Mouse (Mus musculus) stomach, embryonic 16.5 days (tissue): Measurements from ENCODE around the gene Gm21905. TPM values are rescaled to one million over a fixed set of nuclear protein-coding genes. Genes with fewer than 3 reads are reported as not detected.
A peak's percentile ranks its signal among the peaks of the same experiment; 100 is the strongest.

Experiments used
- ATAC-seq: fragments of 200-750 bp; cut with Nextera tagmentation; 2 replicates; pipeline ENCODE4 v1.8.0; 2017; ENCODE audit warnings: moderate number of reproducible peaks, moderate TSS enrichment; ENCODE audit not compliant: insufficient read depth, low FRiP score
- H3K27ac ChIP-seq: fragments of 300-500 bp; sonication (generic); 2 replicates; pipeline ENCODE4 v1.5.1; 2014; ENCODE audit warnings: low read length
- H3K27me3 ChIP-seq: fragments of 300-500 bp; sonication (generic); 2 replicates; pipeline ENCODE4 v1.6.1; 2014; ENCODE audit warnings: low read length, control low read depth, mixed read lengths; ENCODE audit not compliant: control insufficient read depth, insufficient read depth
- H3K36me3 ChIP-seq: fragments of 300-500 bp; sonication (generic); 2 replicates; pipeline ENCODE4 v1.6.1; 2014; ENCODE audit warnings: low read length; ENCODE audit not compliant: control insufficient read depth, insufficient read depth
- H3K4me1 ChIP-seq: fragments of 300-500 bp; sonication (generic); 2 replicates; pipeline ENCODE4 v1.6.1; 2014; ENCODE audit warnings: low read length, control low read depth, mixed read lengths; ENCODE audit not compliant: control insufficient read depth, insufficient read depth
- H3K4me2 ChIP-seq: fragments of 300-500 bp; sonication (generic); 2 replicates; pipeline ENCODE4 v1.6.1; 2014; ENCODE audit warnings: low read depth, low read length, mixed read lengths
- H3K4me3 ChIP-seq: fragments of 300-500 bp; sonication (generic); replicated peaks from 2 replicates; pipeline ENCODE4 v1.5.1; 2014; ENCODE audit warnings: mild to moderate bottlenecking, low read length
- H3K9ac ChIP-seq: fragments of 300-500 bp; sonication (generic); 2 replicates; pipeline ENCODE4 v1.6.1; 2014; ENCODE audit warnings: low read length
- H3K9me3 ChIP-seq: fragments of 300-500 bp; sonication (generic); replicated peaks from 2 replicates; pipeline ENCODE4 v1.6.1; 2016; ENCODE audit warnings: low read length, control low read depth; ENCODE audit not compliant: control insufficient read depth
- WGBS: fragments of 180-500 bp; shearing (Covaris S2); extraction: QIAGEN DNeasy Blood & Tissue Kit; methylation state at CpG from one replicate; pipeline ENCODE4 v1.1.7; 2014; 5-methylcytosine and 5-hydroxymethylcytosine counted together
- polyA plus RNA-seq: library from polyadenylated mRNA; unstranded; fragments of >200 nt; fragmentation: Nextera tagmentation; extraction: Ambion mirVana; gene quantifications from 2 replicates; pipeline ENCODE4 v1.2.1, GENCODE M21; 2015

Gene Gm21905
- polyA plus RNA-seq, result not detected in 2 replicates

- no peak for ATAC-seq
These were observed at the start of gene Gm21905 for GRCm38 (mm10) chr5:67946321-67946720. Gene Gm21905, minus strand, starts transcription at chr5:67946421.

DNA sequence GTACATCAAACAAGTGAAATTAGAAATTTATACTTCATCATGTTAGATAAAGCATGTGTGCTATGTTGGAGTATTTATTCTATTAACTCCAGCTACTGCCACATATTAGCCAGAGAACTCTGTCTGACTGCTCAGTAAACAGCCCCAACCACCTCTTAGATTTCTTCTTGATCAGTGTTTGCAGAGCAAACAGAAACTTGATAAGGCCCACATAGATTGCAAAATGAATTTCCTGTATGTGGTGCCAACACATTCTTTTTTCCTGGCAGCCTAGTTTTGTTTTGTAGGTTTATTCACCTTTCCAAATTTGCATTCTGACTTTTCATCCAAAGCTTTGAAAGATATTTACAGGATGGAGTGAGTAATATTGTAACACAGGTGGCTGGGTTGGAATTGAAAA, 44.2 kb upstream of the Gm21905 start:
- Histone ChIP-seq H3K4me1 (no peaks in the 10 kb centered on the region), H3K27ac (no peak overlapping the region), H3K27me3 (no peaks in the 10 kb centered on the region), H3K4me3 (no peak overlapping the region), H3K4me2 (no peak overlapping the region), H3K36me3 (no peaks in the 10 kb centered on the region), H3K9ac (no peak overlapping the region), H3K9me3 (no peaks in the 10 kb centered on the region)
- ATAC-seq, result peak; percentile 87

More at GRCm38 (mm10) chr5:67946321-67946720, at the start of gene Gm21905:
- Histone ChIP-seq H3K27me3 (no peaks in the 10 kb centered on the region), H3K36me3 (no peaks in the 10 kb centered on the region), H3K9me3 (0 out of 2 replicates have a peak, but pooled peaks cover 4% of the 10 kb centered on the region), H3K27ac (no peak within 1 kb of the TSS), H3K9ac (no peak within 1 kb of the TSS), H3K4me2 (no peak within 1 kb of the TSS), H3K4me3 (no peak within 1 kb of the TSS), H3K4me1 (no peaks in the 10 kb centered on the region)
- 68% methylated on average over 5 of the region's 5 CpGs for WGBS

DNA sequence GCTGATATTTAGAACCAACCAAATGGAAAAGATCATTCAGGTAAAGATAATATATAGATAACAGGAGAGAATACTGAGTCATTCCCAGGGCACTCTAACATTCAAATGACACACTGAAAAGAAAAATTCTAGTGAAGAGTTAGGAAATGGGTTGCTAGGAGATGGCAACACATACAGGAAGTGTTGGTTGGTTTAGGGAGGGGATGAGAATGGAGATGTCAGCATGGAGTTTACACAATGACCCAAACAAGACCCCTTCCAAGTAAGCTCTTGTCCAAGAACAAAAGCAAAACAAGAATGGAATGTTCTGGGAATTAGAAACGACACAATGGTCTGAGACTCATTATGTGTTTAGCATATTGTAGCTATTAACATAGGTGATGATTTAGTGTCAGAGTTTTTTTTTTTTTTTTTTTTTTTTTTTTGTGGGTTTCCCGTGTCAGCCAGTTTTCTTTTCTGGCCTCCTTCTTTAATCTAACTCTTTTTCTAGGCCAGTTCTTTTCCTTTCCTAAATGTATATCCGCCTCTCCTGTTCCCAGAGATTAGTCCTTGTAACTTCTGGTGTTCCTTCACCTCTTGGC, 35.8 kb upstream of the Gm21905 start:
- 60% methylated on average over 3 of the region's 3 CpGs for WGBS

GRCm38 (mm10) chr5:67969536-67969935, 23.3 kb upstream of the Gm21905 start:
- H3K9me3 ChIP-seq, result no peaks in the 10 kb centered on the region
- ATAC-seq, result no peak
- 80% methylated on average over 7 of the region's 7 CpGs for WGBS

More for the DNA sequence above, 35.8 kb upstream of the Gm21905 start:
- no peak overlapping the region for H3K27ac ChIP-seq
- ATAC-seq, result no peak
- no peaks in the 10 kb centered on the region for H3K9me3 ChIP-seq
- no peaks in the 10 kb centered on the region for H3K4me1 ChIP-seq
- no peak overlapping the region for H3K4me3 ChIP-seq
- no peaks in the 10 kb centered on the region for H3K36me3 ChIP-seq
- H3K4me2 ChIP-seq, result no peak overlapping the region
- no peaks in the 10 kb centered on the region for H3K27me3 ChIP-seq
- H3K9ac ChIP-seq, result no peak overlapping the region

GRCm38 (mm10) chr5:67961708-67962629, 15.7 kb upstream of the Gm21905 start:
- Histone ChIP-seq H3K4me1 (no peaks in the 10 kb centered on the region), H3K36me3 (no peaks in the 10 kb centered on the region), H3K9ac (no peak overlapping the region), H3K27ac (no peak overlapping the region), H3K27me3 (no peaks in the 10 kb centered on the region), H3K4me3 (no peak overlapping the region), H3K9me3 (no peaks in the 10 kb centered on the region), H3K4me2 (no peak overlapping the region)
- no peak for ATAC-seq
- WGBS, result 71% methylated on average over 7 of the region's 7 CpGs

More at GRCm38 (mm10) chr5:67969536-67969935, 23.3 kb upstream of the Gm21905 start:
- Histone ChIP-seq H3K4me3 (no peak overlapping the region), H3K27ac (no peak overlapping the region), H3K4me1 (no peaks in the 10 kb centered on the region), H3K36me3 (no peaks in the 10 kb centered on the region), H3K27me3 (no peaks in the 10 kb centered on the region), H3K4me2 (no peak overlapping the region), H3K9ac (no peak overlapping the region)

GRCm38 (mm10) chr5:67955486-67955885, 9.3 kb upstream of the Gm21905 start:
- Histone ChIP-seq H3K27ac (no peak overlapping the region), H3K4me1 (no peaks in the 10 kb centered on the region), H3K9me3 (no peaks in the 10 kb centered on the region), H3K9ac (no peak overlapping the region), H3K4me3 (no peak overlapping the region), H3K36me3 (no peaks in the 10 kb centered on the region), H3K27me3 (no peaks in the 10 kb centered on the region), H3K4me2 (no peak overlapping the region)
- WGBS, result 68% methylated on average over 7 of the region's 7 CpGs
- ATAC-seq, result no peak

DNA sequence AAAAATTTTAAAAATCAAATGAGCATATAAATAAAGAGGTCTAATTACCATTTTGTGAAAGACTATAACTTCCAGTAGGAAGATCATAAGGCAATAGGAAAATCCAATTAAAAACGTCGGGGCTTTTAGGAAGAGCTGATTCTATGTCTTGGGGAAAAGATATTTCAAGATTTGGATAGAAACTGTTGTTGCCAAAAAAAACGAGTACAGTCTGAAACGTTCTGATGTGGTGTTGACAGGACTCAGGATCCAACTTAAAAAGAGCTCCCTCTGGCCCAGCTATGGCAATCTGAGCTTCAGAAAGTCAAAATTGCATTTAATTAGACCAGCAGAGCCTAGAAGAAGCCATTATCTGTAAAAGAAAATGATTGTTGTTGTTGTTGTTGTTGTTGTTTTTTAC, 7.9 kb upstream of the Gm21905 start:
- ATAC-seq, result no peak
- Histone ChIP-seq H3K27me3 (no peaks in the 10 kb centered on the region), H3K27ac (no peak overlapping the region), H3K9me3 (no peaks in the 10 kb centered on the region), H3K4me2 (no peak overlapping the region), H3K36me3 (no peaks in the 10 kb centered on the region), H3K4me1 (no peaks in the 10 kb centered on the region), H3K4me3 (no peak overlapping the region), H3K9ac (no peak overlapping the region)
- WGBS, result 78% methylated on average over 4 of the region's 4 CpGs

DNA sequence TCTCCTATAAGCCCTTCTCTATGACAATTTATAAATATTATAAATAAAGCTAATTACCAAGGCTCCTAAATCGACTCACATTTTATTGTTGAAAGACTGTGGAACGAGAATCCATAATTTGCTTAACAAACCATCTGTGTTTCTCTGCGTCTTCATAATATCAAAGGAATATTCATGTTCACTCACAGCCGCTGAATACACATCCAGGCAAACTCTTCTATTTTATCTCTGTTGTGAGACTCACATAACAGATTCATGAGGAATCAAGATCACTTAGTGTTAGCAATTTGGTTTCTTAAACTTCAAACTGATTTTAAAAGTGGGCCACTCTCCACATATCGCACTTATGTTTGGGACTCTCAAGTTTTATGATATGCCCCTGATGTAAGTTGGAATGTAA, 1.9 kb upstream of the Gm21905 start:
- Histone ChIP-seq H3K4me1 (no peaks in the 10 kb centered on the region), H3K36me3 (no peaks in the 10 kb centered on the region), H3K4me2 (no peak overlapping the region), H3K9ac (no peak overlapping the region), H3K27ac (no peak overlapping the region), H3K4me3 (no peak overlapping the region), H3K9me3 (0 out of 2 replicates have a peak, but pooled peaks cover 4% of the 10 kb centered on the region), H3K27me3 (no peaks in the 10 kb centered on the region)
- ATAC-seq, result no peak
- WGBS, result 82% methylated on average over 5 of the region's 5 CpGs

DNA sequence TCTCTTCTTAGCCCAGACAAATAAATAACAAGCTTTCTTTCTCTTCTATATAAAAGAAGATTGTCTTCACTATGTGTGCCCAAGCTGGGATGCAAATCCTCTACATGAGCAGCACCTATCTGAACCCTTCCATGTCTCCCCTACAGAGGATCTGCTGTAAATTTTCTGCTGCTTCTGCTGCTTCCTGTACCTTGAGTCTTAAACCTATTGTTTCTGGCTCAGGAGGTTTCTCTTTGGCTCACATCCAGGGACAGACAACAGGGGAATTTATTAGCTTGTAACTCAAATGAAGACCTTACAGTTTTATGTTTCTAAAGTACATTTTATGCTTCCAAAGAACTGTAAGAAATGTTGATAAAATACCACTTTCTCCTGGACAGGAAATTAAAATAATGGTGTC, 785 bp upstream of the Gm21905 start:
- Histone ChIP-seq H3K36me3 (no peaks in the 10 kb centered on the region), H3K4me3 (no peak overlapping the region), H3K27me3 (no peaks in the 10 kb centered on the region), H3K4me1 (no peaks in the 10 kb centered on the region), H3K27ac (no peak overlapping the region), H3K9ac (no peak overlapping the region), H3K9me3 (0 out of 2 replicates have a peak, but pooled peaks cover 4% of the 10 kb centered on the region), H3K4me2 (no peak overlapping the region)
- ATAC-seq, result no peak
